Mouse (Mus musculus): Measurements from ENCODE around the gene Bri3. TPM values are rescaled to one million over a fixed set of nuclear protein-coding genes. Genes with fewer than 3 reads are reported as not detected.

Bri3 gene
- polyA plus RNA-seq, 1 experiment from 2014 or later: 132 TPM

- Histone ChIP-seq H3K4me2 (no peak overlapping the region), H3K9me3 (no peaks in the 10 kb centered on the region), H3K27me3 (no peaks in the 10 kb centered on the region), H3K9ac (no peak overlapping the region), H3K27ac (replicated peaks) (no peak overlapping the region), H3K36me3 (no peaks in the 10 kb centered on the region), H3K4me3 (no peak overlapping the region), H3K4me1 (replicated peaks) (no peaks in the 10 kb centered on the region)
- WGBS: 83% methylated on average over 1 of the region's 1 CpGs
- no peak for ATAC-seq (ENCODE audit: low read depth)
These were observed 5.3 kb upstream of the Bri3 start for GRCm38 (mm10) chr5:144238969-144239368.

DNA sequence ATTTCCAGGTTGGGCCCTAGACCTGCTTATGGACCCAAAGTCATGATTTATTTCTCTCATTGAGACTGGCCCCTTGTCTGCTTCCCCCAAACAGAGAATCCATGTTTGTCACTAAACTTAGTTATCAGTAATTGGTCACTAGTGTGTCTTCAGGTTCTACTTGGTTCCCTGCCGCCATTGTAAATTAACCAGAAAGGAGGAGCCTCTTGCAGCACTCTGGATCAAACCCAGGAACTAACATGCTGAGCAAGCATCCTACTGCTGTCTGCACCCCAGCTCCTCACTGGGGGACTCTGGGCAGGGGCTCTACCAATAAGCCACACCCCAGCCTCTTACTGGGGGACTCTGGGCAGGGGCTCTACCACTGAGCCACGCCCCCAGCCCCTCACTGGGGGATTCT is 1.4 kb downstream of the Bri3 start:
- H3K4me2 ChIP-seq: no peak overlapping the region
- H3K9ac ChIP-seq: no peak overlapping the region
- H3K4me3 ChIP-seq: no peak overlapping the region
- no peaks in the 10 kb centered on the region for H3K27me3 ChIP-seq
- WGBS: 78% methylated on average over 2 of the region's 2 CpGs
- H3K4me1 ChIP-seq (replicated peaks): no peaks in the 10 kb centered on the region
- peaks cover 8% of the 10 kb centered on the region; the same call in 1 of the 2 replicates for H3K9me3 ChIP-seq
- H3K27ac ChIP-seq (replicated peaks): no peak overlapping the region
- no peaks in the 10 kb centered on the region for H3K36me3 ChIP-seq
- ATAC-seq (ENCODE audit: low read depth): no peak

DNA sequence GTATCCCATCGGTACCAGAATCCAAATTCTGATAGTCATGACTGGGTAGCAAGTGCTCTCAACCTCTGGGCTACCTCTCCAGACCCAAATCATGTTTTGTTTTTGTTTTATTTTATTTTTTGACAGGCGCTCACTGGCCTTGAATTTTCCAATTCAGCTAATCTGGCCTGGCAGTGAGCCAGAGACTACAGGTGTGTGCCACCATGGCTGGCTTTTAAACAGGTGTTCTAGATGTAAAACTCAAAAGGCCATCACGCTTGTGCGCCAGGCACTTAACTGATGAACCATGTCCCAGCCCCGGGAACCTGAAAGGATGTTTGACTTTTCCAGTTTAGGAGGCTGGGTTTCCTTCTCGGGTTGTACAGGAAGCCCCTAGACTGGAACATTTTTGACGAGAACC is 2.4 kb downstream of the Bri3 start:
- Histone ChIP-seq H3K27ac (replicated peaks) (no peak overlapping the region), H3K36me3 (no peaks in the 10 kb centered on the region)

DNA sequence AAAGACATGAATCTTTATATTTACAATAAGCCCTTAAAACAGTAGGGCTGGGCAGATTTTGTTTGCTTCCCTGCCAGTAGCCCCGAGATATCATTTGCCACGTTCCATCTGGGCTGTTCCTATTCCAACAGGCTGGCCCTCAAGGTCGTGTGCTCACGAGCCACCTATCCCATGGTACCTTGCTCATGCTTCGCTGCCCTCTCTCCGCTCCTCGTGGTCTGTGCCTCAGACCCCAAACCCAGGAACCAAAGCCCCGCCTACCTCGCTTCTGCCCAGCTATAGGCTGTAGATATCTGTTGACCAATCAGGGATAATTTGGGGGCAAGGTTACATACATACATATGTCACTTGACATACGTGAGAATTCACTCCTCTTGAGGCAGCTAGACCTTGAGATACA is 3.1 kb downstream of the Bri3 start:
- H3K4me3 ChIP-seq: no peak overlapping the region
- ATAC-seq (ENCODE audit: low read depth): no peak
- no peak overlapping the region for H3K4me2 ChIP-seq
- no peak overlapping the region for H3K9ac ChIP-seq
- WGBS: 85% methylated on average over 10 of the region's 10 CpGs
- peaks cover 8% of the 10 kb centered on the region; the same call in 1 of the 2 replicates for H3K9me3 ChIP-seq
- H3K4me1 ChIP-seq (replicated peaks): no peaks in the 10 kb centered on the region
- no peaks in the 10 kb centered on the region for H3K36me3 ChIP-seq
- H3K27me3 ChIP-seq: no peaks in the 10 kb centered on the region
- no peak overlapping the region for H3K27ac ChIP-seq (replicated peaks)

More for the DNA sequence above, 2.4 kb downstream of the Bri3 start:
- Histone ChIP-seq H3K9me3 (peaks cover 8% of the 10 kb centered on the region; the same call in 1 of the 2 replicates), H3K27me3 (no peaks in the 10 kb centered on the region), H3K4me3 (no peak overlapping the region), H3K4me2 (no peak overlapping the region), H3K4me1 (replicated peaks) (no peaks in the 10 kb centered on the region), H3K9ac (no peak overlapping the region)
- no peak for ATAC-seq (ENCODE audit: low read depth)
- 89% methylated on average over 7 of the region's 7 CpGs for WGBS

DNA sequence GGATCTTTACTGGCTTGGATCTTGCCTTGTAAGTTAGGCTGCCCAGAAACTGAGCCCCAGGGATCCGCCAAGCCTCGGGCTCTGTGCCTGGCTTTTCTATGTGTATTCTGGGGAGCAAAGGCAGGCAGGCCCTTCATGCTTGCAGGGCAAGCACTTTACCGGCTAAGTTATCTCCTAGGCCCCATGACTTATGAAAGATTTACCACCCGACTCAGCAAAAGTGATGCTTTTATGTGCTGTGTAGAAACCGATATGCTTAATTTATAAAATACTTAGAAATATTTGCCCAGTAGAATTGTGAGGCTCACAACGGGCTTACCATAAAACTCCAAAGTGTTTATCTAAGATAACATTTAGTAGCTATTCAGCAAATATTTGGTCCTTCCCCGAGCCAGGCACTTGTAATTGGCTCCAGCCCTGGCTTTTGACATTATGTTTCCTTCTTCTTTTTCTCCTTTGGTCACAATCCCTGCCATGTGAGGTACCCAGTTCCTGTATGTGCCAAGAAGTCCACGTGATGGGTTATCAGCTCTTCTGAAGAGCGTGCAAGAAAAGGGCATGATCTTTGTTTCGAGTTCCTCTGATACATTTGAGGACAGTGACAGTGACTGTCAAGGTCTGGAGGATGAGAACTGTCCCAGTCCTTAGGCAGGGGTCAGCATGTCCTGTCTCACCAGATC is 3.8 kb downstream of the Bri3 start:
- Histone ChIP-seq H3K9ac (no peak overlapping the region), H3K27ac (replicated peaks) (no peak overlapping the region), H3K27me3 (no peaks in the 10 kb centered on the region), H3K4me1 (replicated peaks) (no peaks in the 10 kb centered on the region), H3K9me3 (peaks cover 8% of the 10 kb centered on the region; the same call in 1 of the 2 replicates), H3K4me2 (no peak overlapping the region), H3K36me3 (no peaks in the 10 kb centered on the region), H3K4me3 (no peak overlapping the region)
- no peak for ATAC-seq (ENCODE audit: low read depth)
- 79% methylated on average over 10 of the region's 10 CpGs for WGBS

- no peaks in the 10 kb centered on the region for H3K36me3 ChIP-seq
- 81% methylated on average over 3 of the region's 3 CpGs for WGBS
- H3K9ac ChIP-seq: no peak overlapping the region
- H3K27me3 ChIP-seq: no peaks in the 10 kb centered on the region
- H3K27ac ChIP-seq (replicated peaks): no peak overlapping the region
- H3K4me1 ChIP-seq (replicated peaks): peaks cover 6% of the 10 kb centered on the region
- H3K4me3 ChIP-seq: no peak overlapping the region
- no peak for ATAC-seq (ENCODE audit: low read depth)
- no peak overlapping the region for H3K4me2 ChIP-seq
- peaks cover 8% of the 10 kb centered on the region; the same call in 1 of the 2 replicates for H3K9me3 ChIP-seq
These were observed 5.6 kb downstream of the Bri3 start for GRCm38 (mm10) chr5:144249871-144250270.

DNA sequence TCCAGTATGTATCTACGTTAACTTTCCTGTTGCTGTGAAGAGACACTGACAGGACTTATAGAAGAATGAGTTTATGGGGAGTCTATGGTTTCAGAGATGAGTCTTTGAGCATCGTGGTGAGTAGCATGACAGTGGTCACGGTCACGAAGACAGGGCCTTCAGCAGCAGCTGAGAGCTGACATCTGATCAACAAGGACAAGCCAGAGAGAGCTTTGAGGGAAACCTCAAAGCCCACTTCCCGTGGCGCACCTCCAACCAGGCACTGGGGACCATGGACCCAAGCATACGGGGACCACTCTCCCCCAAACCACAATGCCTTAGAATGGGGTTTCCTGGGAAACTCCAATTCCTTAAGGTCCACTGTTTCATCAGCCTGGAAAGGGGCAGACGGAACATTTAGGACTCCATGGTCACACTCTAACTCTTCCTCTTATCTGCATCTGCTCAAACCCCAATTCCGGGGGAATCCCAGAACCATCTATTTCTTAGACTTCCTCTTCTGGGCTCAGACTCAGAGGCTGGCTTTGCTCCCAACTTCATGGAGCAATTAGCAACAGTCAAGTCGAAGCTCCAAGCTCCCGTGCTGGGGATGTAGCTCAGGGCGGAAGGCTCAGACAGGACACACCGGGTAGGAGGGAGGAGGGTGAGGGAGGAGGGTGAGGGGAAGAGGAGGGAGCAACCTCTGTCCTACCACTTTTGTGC is 7.8 kb downstream of the Bri3 start:
- Histone ChIP-seq H3K9ac (no peak overlapping the region), H3K36me3 (no peaks in the 10 kb centered on the region), H3K9me3 (peaks cover 8% of the 10 kb centered on the region; the same call in 1 of the 2 replicates), H3K27ac (replicated peaks) (no peak overlapping the region), H3K4me2 (no peak overlapping the region), H3K4me1 (replicated peaks) (peaks cover 18% of the 10 kb centered on the region), H3K4me3 (no peak overlapping the region), H3K27me3 (no peaks in the 10 kb centered on the region)
- ATAC-seq (ENCODE audit: low read depth): no peak
- 90% methylated on average over 13 of the region's 13 CpGs for WGBS

DNA sequence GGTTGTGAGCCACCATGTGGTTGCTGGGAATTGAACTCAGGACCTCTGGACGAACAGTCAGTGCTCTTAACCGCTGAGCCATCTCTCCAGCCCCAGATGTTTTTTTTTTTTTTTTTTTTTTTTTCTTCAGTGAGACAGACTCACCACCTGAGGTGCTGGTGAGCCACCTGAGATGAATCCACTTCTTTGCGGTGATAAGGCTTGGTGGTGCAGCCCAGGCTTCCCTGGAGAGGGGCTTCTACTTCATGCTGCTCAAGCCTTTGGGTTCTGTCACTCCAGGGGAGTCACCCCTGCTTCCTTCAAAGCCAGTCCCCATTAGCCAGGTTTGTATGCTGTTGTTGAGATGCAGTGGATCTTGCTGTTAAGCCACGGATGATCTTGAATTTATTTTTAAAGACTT is 9.0 kb downstream of the Bri3 start:
- H3K4me1 ChIP-seq (replicated peaks): peaks cover 30% of the 10 kb centered on the region
- H3K9me3 ChIP-seq: peaks cover 8% of the 10 kb centered on the region; the same call in 1 of the 2 replicates
- no peak overlapping the region for H3K9ac ChIP-seq
- no peak overlapping the region for H3K4me2 ChIP-seq
- 79% methylated on average over 4 of the region's 4 CpGs for WGBS
- H3K27me3 ChIP-seq: no peaks in the 10 kb centered on the region
- ATAC-seq (ENCODE audit: low read depth): no peak
- H3K36me3 ChIP-seq: 0 out of 2 replicates have a peak, but pooled peaks cover under 1% of the 10 kb centered on the region
- no peak overlapping the region for H3K4me3 ChIP-seq
- H3K27ac ChIP-seq (replicated peaks): no peak overlapping the region

DNA sequence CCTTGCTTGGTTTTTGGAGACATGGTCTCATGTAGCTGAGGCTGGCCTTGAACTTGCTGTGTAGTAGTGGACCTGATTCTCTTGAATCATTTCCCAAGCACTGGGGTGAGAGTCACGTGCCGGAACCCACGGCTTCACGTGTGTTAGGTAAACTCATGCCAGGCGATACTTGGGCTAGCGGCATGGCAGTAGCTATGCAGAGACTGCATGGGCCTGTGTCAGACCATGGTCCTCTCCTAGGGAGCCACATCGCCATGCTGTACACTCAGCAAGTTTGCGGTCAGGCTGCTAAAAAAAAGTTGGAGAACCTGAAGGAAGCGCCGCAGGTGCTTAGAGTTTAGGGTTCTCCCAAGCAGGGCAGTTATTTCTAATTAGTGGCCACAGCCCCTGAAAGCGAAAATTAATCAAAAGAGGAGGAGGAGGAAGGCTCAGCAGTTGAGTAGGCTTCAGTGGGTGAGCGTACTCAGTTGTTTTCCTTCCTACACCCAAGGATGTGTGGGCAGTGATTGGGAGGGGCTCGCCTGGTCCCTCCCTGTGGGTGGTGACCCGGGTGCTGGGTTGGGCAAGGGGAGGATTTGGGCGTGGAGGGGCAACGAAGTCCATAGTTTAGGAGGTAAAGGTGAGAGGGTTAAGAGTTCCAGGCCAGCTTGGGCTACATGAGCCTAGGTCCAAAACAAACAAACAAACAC is 10.0 kb downstream of the Bri3 start:
- Histone ChIP-seq H3K9me3 (peaks cover 8% of the 10 kb centered on the region; the same call in 1 of the 2 replicates), H3K4me3 (peak overlapping the region; percentile 98), H3K36me3 (0 out of 2 replicates have a peak, but pooled peaks cover 3% of the 10 kb centered on the region), H3K4me1 (replicated peaks) (peaks cover 41% of the 10 kb centered on the region), H3K27me3 (no peaks in the 10 kb centered on the region), H3K27ac (replicated peaks) (no peak overlapping the region), H3K4me2 (peak overlapping the region; percentile 66), H3K9ac (peak overlapping the region; percentile 97)
- ATAC-seq (ENCODE audit: low read depth): 0 out of 2 replicates have a peak, but pooled peaks have one; percentile 12
- 60% methylated on average over 16 of the region's 16 CpGs for WGBS

DNA sequence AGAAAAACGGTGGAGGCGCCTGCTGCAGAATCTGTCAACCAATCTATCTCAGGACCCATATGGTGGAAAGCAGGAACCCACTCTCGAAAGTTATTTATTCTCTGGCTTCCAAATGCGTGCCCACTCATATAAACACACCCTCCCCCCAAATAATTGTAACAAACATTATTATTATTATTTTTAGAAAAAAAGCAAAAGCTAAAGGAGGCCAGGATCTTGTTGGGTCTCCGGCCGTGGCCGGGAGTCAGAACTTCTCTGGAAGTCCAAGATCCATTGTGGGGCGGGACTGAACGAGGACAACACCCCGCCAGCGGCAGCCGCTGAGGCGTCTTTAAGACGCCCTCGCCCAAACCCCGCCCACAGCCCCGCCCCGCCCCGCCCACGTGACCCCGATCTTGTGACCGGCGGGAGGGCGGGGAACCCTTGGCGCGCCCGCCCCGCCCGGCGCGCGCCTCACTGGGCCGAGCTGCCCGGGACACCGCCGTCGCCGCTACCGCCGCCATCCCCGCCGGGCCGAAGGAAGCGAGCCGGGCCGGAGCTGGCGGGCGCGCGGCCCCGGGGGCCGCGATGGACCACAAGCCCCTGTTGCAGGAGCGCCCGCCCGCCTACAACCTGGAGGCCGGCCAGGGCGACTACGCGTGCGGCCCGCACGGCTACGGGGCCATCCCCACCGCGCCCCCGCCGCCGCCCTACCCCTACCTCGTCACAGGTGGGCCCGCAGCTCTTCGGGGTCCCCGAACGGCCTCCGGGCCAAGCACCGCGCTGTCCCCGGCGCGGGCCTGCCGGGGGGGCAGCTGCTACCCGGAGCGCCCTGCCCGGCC is 10.8 kb downstream of the Bri3 start:
- Histone ChIP-seq H3K9me3 (peaks cover 4% of the 10 kb centered on the region; the same call in 1 of the 2 replicates), H3K27me3 (no peaks in the 10 kb centered on the region), H3K4me1 (replicated peaks) (peaks cover 47% of the 10 kb centered on the region), H3K27ac (replicated peaks) (peak overlapping the region; percentile 90), H3K9ac (peak overlapping the region; percentile 97), H3K4me2 (peak overlapping the region; percentile 66), H3K36me3 (peaks cover 9% of the 10 kb centered on the region; the same call in 1 of the 2 replicates), H3K4me3 (peak overlapping the region; percentile 98)
- ATAC-seq (ENCODE audit: low read depth): peak; percentile 81
- under 1% methylated on average over 62 of the region's 84 CpGs for WGBS

Data from neural tube, embryonic 13.5 days (tissue).